Mouse (Mus musculus) forebrain, embryonic 11.5 days (tissue): ENCODE data around the gene Sort1. TPM values are rescaled to one million over a fixed set of nuclear protein-coding genes. Genes with fewer than 3 reads are reported as not detected.
"Not testable (repeated sequence)": the region's sequence is repeated elsewhere in the genome, so short reads cannot be mapped to it uniquely, and the experiment has no call there.

Experiments used
- ATAC-seq: fragments of 200-750 bp; cut with Nextera tagmentation; replicated peaks from 2 replicates; pipeline ENCODE4 v1.8.0; 2017; ENCODE audit warnings: moderate TSS enrichment; ENCODE audit not compliant: low FRiP score
- DNase-seq: peaks from one replicate; pipeline ENCODE4 v3.0.0-alpha.2; 2017; ENCODE audit warnings: low spot score
- H3K27ac ChIP-seq: fragments of 300-500 bp; sonication (generic); 2 replicates; pipeline ENCODE4 v1.5.1; 2014; ENCODE audit warnings: low read depth, low read length
- H3K27me3 ChIP-seq: fragments of 300-500 bp; sonication (generic); 2 replicates; pipeline ENCODE4 v1.6.1; 2014; ENCODE audit warnings: mild to moderate bottlenecking, low read length, mixed read lengths; ENCODE audit not compliant: control insufficient read depth, insufficient read depth
- H3K36me3 ChIP-seq: fragments of 300-500 bp; sonication (generic); 2 replicates; pipeline ENCODE4 v1.6.1; 2014; ENCODE audit warnings: mild to moderate bottlenecking, low read length, moderate library complexity, mixed read lengths; ENCODE audit not compliant: control insufficient read depth, insufficient read depth
- H3K4me1 ChIP-seq: fragments of 300-500 bp; sonication (generic); replicated peaks from 2 replicates; pipeline ENCODE4 v1.6.1; 2014; ENCODE audit warnings: low read length, mixed read lengths; ENCODE audit not compliant: control insufficient read depth, insufficient read depth
- H3K4me2 ChIP-seq: fragments of 300-500 bp; sonication (generic); 2 replicates; pipeline ENCODE4 v1.6.1; 2014; ENCODE audit warnings: low read depth, mild to moderate bottlenecking, low read length, moderate library complexity, mixed read lengths; ENCODE audit not compliant: severe bottlenecking
- H3K4me3 ChIP-seq: fragments of 300-500 bp; sonication (generic); 2 replicates; pipeline ENCODE4 v1.5.1; 2014; ENCODE audit warnings: low read depth, low read length
- H3K9ac ChIP-seq: fragments of 300-500 bp; sonication (generic); 2 replicates; pipeline ENCODE4 v1.6.1; 2014; ENCODE audit warnings: low read length
- H3K9me3 ChIP-seq: fragments of 300-500 bp; sonication (generic); 2 replicates; pipeline ENCODE4 v1.6.1; 2016; ENCODE audit warnings: low read length, mixed read lengths; ENCODE audit not compliant: control insufficient read depth
- WGBS: fragments of 180-500 bp; shearing (Covaris S2); extraction: QIAGEN DNeasy Blood & Tissue Kit; methylation state at CpG from one replicate; pipeline ENCODE4 v1.1.7; 2014; 5-methylcytosine and 5-hydroxymethylcytosine counted together
- polyA plus RNA-seq: library from polyadenylated mRNA; unstranded; fragments of >200 nt; fragmentation: Nextera tagmentation; extraction: Ambion mirVana; gene quantifications from 2 replicates; pipeline ENCODE4 v1.2.1, GENCODE M21; 2014

Gene Sort1
- 28.9 and 31.3 TPM in 2 replicates for polyA plus RNA-seq

- under 1% methylated on average over 63 of the region's 109 CpGs for whole genome bisulfite sequencing
Measured at GRCm38 (mm10) chr3:108283781-108284601, at the start of gene Sort1. Gene Sort1 (plus strand): TSS chr3:108284082.

DNA sequence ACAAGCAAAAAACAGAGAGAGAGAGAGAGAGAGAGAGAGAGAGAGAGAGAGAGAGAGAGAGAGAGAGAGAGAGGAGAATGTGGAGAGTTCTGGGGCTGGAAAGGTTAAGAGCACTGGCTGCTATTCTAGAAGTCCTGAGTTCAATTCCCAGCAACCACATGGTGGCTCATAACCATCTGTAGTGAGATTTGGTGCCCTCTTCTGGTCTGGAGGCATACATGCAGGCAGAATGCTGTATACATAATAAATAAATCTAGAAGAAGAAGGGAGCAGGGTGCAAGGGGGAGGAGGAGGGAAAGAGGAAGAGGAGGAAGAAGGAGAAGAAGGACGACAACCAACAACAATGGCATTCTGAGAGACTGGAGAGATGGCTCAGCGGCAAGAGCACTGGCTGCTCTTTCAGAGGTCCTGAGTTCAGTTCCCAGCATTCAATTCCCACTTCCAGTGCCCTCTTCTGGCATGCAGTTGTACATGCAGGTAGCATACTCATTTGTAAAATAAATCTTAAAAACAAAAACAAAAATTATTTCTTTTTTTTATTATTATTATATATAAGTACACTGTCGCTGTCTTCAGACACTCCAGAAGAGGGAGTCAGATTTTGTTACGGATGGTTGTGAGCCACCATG is 46.3 kb upstream of the Sort1 start:
- not testable (repeated sequence) for DNase-seq, H3K4me1 ChIP-seq, H3K27ac ChIP-seq, H3K4me3 ChIP-seq, H3K9me3 ChIP-seq, H3K27me3 ChIP-seq, H3K4me2 ChIP-seq, H3K36me3 ChIP-seq, ATAC-seq, H3K9ac ChIP-seq
- 82% methylated on average over 4 of the region's 4 CpGs for WGBS

More at GRCm38 (mm10) chr3:108283781-108284601, at the start of gene Sort1:
- H3K4me2 ChIP-seq: peak within 1 kb of the TSS; percentile 78
- H3K9me3 ChIP-seq: no peaks in the 10 kb centered on the region
- H3K27ac ChIP-seq: peak within 1 kb of the TSS; percentile 85
- H3K4me1 ChIP-seq: peaks cover 29% of the 10 kb centered on the region
- H3K36me3 ChIP-seq: no peaks in the 10 kb centered on the region
- H3K9ac ChIP-seq: peak within 1 kb of the TSS; percentile 88
- H3K4me3 ChIP-seq: peak within 1 kb of the TSS; percentile 95
- H3K27me3 ChIP-seq: no peaks in the 10 kb centered on the region
- ATAC-seq: peak; percentile 99
- peak; percentile 98 for DNase-seq

DNA sequence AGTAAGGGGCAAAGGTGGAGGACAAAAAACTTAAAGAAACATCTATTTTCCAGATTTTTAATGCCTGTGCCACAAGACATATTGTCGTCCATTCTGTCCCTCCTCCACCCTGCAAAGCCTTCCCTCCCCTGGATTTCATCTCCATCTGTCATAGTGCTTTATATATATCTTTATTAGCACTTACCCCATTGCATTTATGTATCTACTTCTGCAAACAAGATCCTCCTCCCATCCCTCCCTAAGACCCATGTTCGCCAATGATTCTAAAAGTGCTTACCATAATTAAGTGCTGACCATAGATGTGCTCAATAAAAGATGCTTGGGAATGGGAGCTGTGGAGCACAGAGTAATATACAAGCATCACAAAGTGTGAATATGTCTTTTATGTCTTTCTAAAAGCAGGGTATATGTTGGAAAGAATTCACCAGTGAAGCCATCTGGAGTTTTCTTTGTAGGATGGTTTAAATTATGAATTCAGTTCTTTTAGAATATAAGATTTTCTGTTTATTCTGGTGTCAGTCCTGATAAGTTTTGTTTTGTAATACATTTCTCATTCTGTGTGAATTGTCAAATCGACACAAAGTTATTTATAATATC is 42.5 kb upstream of the Sort1 start:
- Histone ChIP-seq H3K4me3 (no peak overlapping the region), H3K36me3 (no peaks in the 10 kb centered on the region), H3K4me2 (no peak overlapping the region), H3K9me3 (no peaks in the 10 kb centered on the region), H3K9ac (no peak overlapping the region), H3K27ac (no peak overlapping the region), H3K4me1 (no peaks in the 10 kb centered on the region), H3K27me3 (no peaks in the 10 kb centered on the region)
- ATAC-seq (no peak), DNase-seq (no peak)
- WGBS: 91% methylated on average over 3 of the region's 3 CpGs

DNA sequence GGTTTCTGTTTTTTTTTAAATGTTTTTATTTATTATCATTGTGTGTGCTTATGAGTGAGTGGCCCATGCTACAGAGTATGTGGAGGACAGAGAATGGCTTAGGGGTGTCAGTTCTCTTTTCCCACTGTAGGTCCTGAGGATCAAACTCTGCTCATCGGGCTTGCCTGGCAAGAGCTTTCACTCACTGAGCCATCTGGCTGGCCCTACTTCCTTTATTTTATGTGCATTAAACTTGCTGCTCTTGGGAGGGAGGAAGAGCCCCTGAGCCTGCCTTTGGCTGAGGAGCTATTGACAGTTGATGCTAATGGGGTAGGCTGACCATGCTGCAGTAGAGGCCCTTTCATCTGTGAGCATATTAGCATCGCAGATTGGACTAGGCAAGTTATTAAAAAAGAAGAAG is 37.0 kb upstream of the Sort1 start:
- H3K4me1 ChIP-seq: no peaks in the 10 kb centered on the region
- ATAC-seq: no peak
- no peaks in the 10 kb centered on the region for H3K36me3 ChIP-seq
- no peak overlapping the region for H3K4me3 ChIP-seq
- 89% methylated on average over 2 of the region's 2 CpGs for WGBS
- DNase-seq: no peak
- no peak overlapping the region for H3K9ac ChIP-seq
- H3K27me3 ChIP-seq: no peaks in the 10 kb centered on the region
- H3K9me3 ChIP-seq: no peaks in the 10 kb centered on the region
- H3K27ac ChIP-seq: no peak overlapping the region
- no peak overlapping the region for H3K4me2 ChIP-seq

- Histone ChIP-seq H3K9ac (peak within 1 kb of the TSS; percentile 87), H3K4me1 (peaks cover 4% of the 10 kb centered on the region; the same call in 1 of the 2 replicates), H3K36me3 (no peaks in the 10 kb centered on the region; the same call in 1 of the 2 replicates), H3K27ac (no peak within 1 kb of the TSS), H3K4me2 (peak within 1 kb of the TSS; percentile 87), H3K4me3 (peak within 1 kb of the TSS; percentile 99), H3K9me3 (no peaks in the 10 kb centered on the region), H3K27me3 (no peaks in the 10 kb centered on the region)
- ATAC-seq (peak; percentile 100), DNase-seq (peak; percentile 97)
- WGBS: under 1% methylated on average over 79 of the region's 79 CpGs
Measured at GRCm38 (mm10) chr3:108256719-108257637, 26.9 kb upstream of the Sort1 start, which contains the start of gene Psma5. Gene Psma5 (plus strand): TSS chr3:108256926.

GRCm38 (mm10) chr3:108257831-108258500 is 25.9 kb upstream of the Sort1 start:
- Histone ChIP-seq H3K4me2 (peak overlapping the region; percentile 87), H3K9me3 (no peaks in the 10 kb centered on the region), H3K36me3 (no peaks in the 10 kb centered on the region; the same call in 1 of the 2 replicates), H3K4me1 (peaks cover 4% of the 10 kb centered on the region; the same call in 1 of the 2 replicates), H3K9ac (peak overlapping the region; percentile 87), H3K27me3 (no peaks in the 10 kb centered on the region), H3K27ac (no peak overlapping the region), H3K4me3 (peak overlapping the region; percentile 99)
- DNase-seq (no peak), ATAC-seq (no peak)
- 81% methylated on average over 3 of the region's 3 CpGs for WGBS

DNA sequence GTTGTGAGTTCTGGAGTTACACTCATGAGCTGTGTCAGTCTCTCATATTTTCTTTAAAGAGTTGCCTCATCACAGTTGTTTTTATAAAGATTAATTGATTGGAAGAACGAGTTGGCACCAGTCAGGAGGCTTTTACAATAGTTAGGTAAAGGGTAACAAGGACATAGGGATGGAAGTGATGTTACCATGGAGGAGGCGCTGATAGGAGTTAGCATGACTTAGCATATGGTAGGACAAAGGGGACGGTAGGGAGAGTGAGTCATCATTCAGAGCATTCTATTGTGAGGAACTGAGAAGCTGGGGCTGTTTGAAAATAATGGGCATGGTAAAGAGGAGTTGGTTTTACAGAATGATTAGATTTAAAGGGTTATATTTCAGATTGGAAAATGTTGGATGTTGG is 24.6 kb upstream of the Sort1 start:
- Histone ChIP-seq H3K27ac (no peak overlapping the region), H3K36me3 (no peaks in the 10 kb centered on the region; the same call in 1 of the 2 replicates), H3K4me3 (no peak overlapping the region), H3K9me3 (no peaks in the 10 kb centered on the region), H3K27me3 (no peaks in the 10 kb centered on the region), H3K9ac (no peak overlapping the region), H3K4me2 (no peak overlapping the region), H3K4me1 (peaks cover 4% of the 10 kb centered on the region; the same call in 1 of the 2 replicates)
- ATAC-seq (no peak), DNase-seq (no peak)
- whole genome bisulfite sequencing: 83% methylated on average over 3 of the region's 3 CpGs
